In genomic region chr2:160525301-160526205, GRCm38 (mm10) we compare ENCODE assay signal across 7 mouse cellular contexts.
DNase-seq lines count a peak whose midpoint lies in the region.

No protein-coding gene starts in this region.

- DNase-seq in kidney, adult 11 months: peak; percentile 6
- DNase-seq in kidney, postnatal 14 days: no peak
- DNase-seq in adipocyte (ENCODE audit: low spot score): peak; percentile 81
- DNase-seq in heart, adult 9 months (ENCODE audit: low spot score in 2 of 2): peak; percentile 58 to 60
- peak; percentile 5 for DNase-seq in lung, postnatal 14 days
- DNase-seq in spleen, postnatal 10 days (ENCODE audit: low spot score in 2 of 2): no peak
- DNase-seq in yolk sac, embryonic 10.5 days (ENCODE audit: low spot score): no peak

Comparison
In these comparisons a context has a peak if more than half of its experiments do, and no peak if none do; other contexts are left out.
1. DNase-seq: peak in kidney, adult 11 months (single experiment), adipocyte (single experiment), heart, adult 9 months (2 of 2) and lung, postnatal 14 days (single experiment); none in kidney, postnatal 14 days (single experiment), spleen, postnatal 10 days (0 of 2) and yolk sac, embryonic 10.5 days (single experiment).